Mouse (Mus musculus) duodenum, adult 2 months (tissue): ENCODE measurements around the gene Ltn1. TPM values are rescaled to one million over a fixed set of nuclear protein-coding genes. Genes with fewer than 3 reads are reported as not detected.

Experiments used
- polyA plus RNA-seq: library from polyadenylated mRNA; depleted of rRNA; stranded (reverse); fragments of >200 nt; gene quantifications from 2 replicates; pipeline ENCODE4 v1.2.3, GENCODE M21; 2012; ENCODE audit warnings: low replicate concordance; rRNA removed

Gene Ltn1
- polyA plus RNA-seq = 0.62 and 1.0 TPM in 2 replicates

GRCm38 (mm10) chr16:87432033-87432814 is at the start of gene Ltn1:
Gene Ltn1 (minus strand): TSS chr16:87432612.

DNA sequence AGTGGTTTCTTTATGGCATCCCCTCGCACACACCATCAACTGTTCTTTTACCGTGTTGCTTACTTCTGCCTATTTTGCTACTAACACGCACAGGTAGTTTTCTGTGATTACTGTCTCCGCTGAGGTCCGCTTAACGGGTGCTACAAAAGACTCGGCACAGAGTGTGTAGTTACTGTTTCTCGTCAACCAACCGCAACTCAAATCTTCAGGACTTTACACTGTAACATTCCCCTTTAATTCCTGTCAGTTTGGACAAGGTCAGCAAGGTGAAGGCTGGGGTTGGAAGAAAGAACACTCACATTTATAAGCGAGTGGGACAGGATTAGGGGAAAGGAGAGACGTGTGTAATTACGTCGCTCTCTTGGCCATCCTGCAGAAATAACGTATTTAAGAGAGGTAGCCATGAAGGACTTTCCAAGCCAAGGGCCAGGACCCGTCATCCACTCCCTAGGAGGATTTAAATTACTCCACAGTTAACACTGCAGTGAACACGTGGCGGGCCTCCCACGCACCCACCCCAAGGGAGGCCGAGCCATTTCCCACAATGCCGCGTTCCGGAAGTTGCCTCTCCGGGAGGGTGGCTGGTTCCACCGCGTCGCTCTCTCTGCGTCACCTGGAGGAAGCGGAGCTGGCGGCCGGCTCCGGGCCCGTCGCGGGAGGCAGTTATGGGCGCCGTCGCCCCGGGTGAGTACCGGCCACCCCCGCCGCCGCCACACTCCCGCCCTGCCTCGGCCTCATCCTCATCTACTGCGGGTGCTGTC is 22.2 kb upstream of the Ltn1 start, which contains the start of gene Usp16:
Gene Usp16 (plus strand): TSS at position 285 of the 761 bp plus-strand sequence.

DNA sequence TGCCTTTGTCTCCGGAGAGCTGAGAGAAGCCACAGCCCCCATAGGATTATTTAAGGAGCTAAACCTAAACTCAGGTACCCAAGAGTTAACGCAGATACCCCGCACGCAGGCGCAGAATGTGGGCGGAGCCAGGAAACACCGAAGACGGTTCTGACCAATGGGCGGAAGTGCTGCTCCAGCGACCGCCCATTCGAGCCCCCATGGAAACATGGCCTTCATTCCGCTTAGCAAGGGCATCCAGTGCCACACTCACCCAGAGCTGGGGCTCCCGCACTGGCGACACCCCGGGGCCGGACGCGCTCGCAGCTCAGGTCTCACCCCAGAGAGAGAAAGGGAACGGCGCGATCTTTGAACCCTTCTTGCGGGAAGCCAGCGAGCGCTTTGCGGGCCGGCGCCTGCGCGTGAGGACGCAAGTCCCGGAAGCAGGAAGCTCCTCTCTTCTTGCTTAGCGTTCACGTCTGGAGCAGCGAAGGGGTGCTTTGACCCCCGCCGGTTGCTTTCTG is 7.8 kb upstream of the Ltn1 start, which contains the start of gene Rwdd2b:
Gene Rwdd2b (minus strand): TSS at position 390 of the 503 bp plus-strand sequence.

DNA sequence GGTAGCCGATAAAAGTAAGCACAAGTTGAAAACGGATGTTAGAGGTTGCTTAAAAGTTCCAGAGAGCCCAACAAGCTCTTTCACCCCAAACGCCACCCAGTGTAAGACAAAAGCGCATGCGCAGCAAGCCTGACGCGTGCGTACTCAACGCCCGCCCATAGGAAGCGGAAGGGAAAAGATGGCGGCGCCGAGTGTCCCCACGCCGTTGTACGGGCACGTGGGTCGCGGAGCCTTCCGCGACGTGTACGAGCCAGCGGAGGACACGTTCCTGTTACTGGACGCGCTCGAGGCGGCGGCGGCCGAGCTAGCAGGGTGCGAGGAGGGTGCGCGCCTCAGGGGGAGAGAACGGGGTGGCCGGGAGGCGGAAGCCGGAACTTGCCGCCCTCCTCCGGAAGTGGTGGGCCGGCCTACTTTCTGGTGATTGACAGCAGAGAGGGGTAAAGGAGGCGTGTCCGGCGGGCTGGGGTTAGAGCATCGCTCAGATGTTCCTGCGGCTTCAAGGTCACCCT is 78.3 kb downstream of the Ltn1 start, which contains the start of gene N6amt1:
Gene N6amt1 (plus strand): TSS at position 111 of the 509 bp plus-strand sequence.

Other genes starting within 250 kb of the Ltn1 start
- 0.85 and 2.2 TPM in 2 replicates for gene N6amt1, start 78.4 kb downstream of the Ltn1 start, polyA plus RNA-seq
- 11.5 and 22.4 TPM in 2 replicates for gene Rwdd2b, start 8.0 kb upstream of the Ltn1 start, polyA plus RNA-seq
- 2.1 and 5.8 TPM in 2 replicates for gene Usp16, start 22.1 kb upstream of the Ltn1 start, polyA plus RNA-seq
- 4.0 and 6.1 TPM in 2 replicates for gene Cct8, start 63.3 kb upstream of the Ltn1 start, polyA plus RNA-seq
- gene Map3k7cl, start 120.7 kb upstream of the Ltn1 start, polyA plus RNA-seq = 0.25 TPM in 1 of 2 replicates, not detected in the other